Mouse (Mus musculus) liver, embryonic 14.5 days (tissue): Measurements from ENCODE around the gene Dnhd1. TPM values are rescaled to one million over a fixed set of nuclear protein-coding genes. Genes with fewer than 3 reads are reported as not detected.
A peak's percentile ranks its signal among the peaks of the same experiment; 100 is the strongest.
"Not testable (repeated sequence)": the region's sequence is repeated elsewhere in the genome, so short reads cannot be mapped to it uniquely, and the experiment has no call there.

Experiments
- ATAC-seq: fragments of 200-750 bp; cut with Nextera tagmentation; 2 replicates; pipeline ENCODE4 v1.8.0; 2017; ENCODE audit warnings: moderate number of reproducible peaks, mild to moderate bottlenecking, moderate library complexity; ENCODE audit not compliant: insufficient read depth
- DNase-seq, 3 experiments: peaks; one replicate each; pipeline ENCODE4 v3.0.0-alpha.2; 2012 to 2013; ENCODE audit warnings: low read depth in 3 of 3, low spot score in 3 of 3
- H3K27ac ChIP-seq: fragments of 300-500 bp; sonication (generic); 2 replicates; pipeline ENCODE4 v1.5.1; 2014; ENCODE audit warnings: moderate library complexity, mild to moderate bottlenecking, control low read depth, inconsistent platforms
- H3K27me3 ChIP-seq: fragments of 300-500 bp; sonication (generic); 2 replicates; pipeline ENCODE4 v1.6.1; 2014; ENCODE audit warnings: mild to moderate bottlenecking, low read length, moderate library complexity; ENCODE audit not compliant: control insufficient read depth, insufficient read depth
- H3K36me3 ChIP-seq: fragments of 300-500 bp; sonication (generic); replicated peaks from 2 replicates; pipeline ENCODE4 v1.6.1; 2014; ENCODE audit warnings: low read depth; ENCODE audit not compliant: control insufficient read depth, insufficient read depth
- H3K4me1 ChIP-seq, 2 experiments: fragments of 200-500 bp in 1 of 2; fragments of 300-500 bp in 1 of 2; sonication (generic) in 1 of 2; replicated peaks; 2 replicates each; pipeline ENCODE4 v1.6.1; 2012 to 2014; ENCODE audit warnings: antibody characterized with exemption in 1 of 2, inconsistent platforms in 1 of 2, low read length in 1 of 2; ENCODE audit not compliant: control insufficient read depth in 2 of 2, insufficient read depth in 2 of 2
- H3K4me2 ChIP-seq: fragments of 300-500 bp; sonication (generic); 2 replicates; pipeline ENCODE4 v1.6.1; 2014; ENCODE audit warnings: low read depth, mild to moderate bottlenecking, control low read depth, moderate library complexity
- H3K4me3 ChIP-seq, 2 experiments: fragments of 200-500 bp in 1 of 2; fragments of 300-500 bp in 1 of 2; sonication (generic) in 1 of 2; 2 replicates each; pipeline ENCODE4 v1.5.1; 2012 to 2014; ENCODE audit warnings: low read depth in 2 of 2, low read length in 2 of 2, mild to moderate bottlenecking in 2 of 2, control low read depth in 1 of 2, inconsistent platforms in 1 of 2, moderate library complexity in 1 of 2; ENCODE audit not compliant: insufficient read depth in 1 of 2
- H3K9ac ChIP-seq: fragments of 300-500 bp; sonication (generic); replicated peaks from 2 replicates; pipeline ENCODE4 v1.6.1; 2014; ENCODE audit warnings: mild to moderate bottlenecking, control low read depth, moderate library complexity
- H3K9me3 ChIP-seq: fragments of 300-500 bp; sonication (generic); 2 replicates; pipeline ENCODE4 v1.6.1; 2016; ENCODE audit warnings: low read length, mixed read lengths; ENCODE audit not compliant: control insufficient read depth
- CTCF ChIP-seq: IDR thresholded peaks from 2 replicates; pipeline ENCODE4 v1.5.1; 2016; ENCODE audit warnings: antibody characterized with exemption, low read depth, control low read depth
- EP300 ChIP-seq: IDR thresholded peaks from 2 replicates; pipeline ENCODE4 v1.6.1; 2016; ENCODE audit warnings: antibody characterized with exemption, low read depth
- WGBS: fragments of 180-500 bp; shearing (Covaris S2); extraction: QIAGEN DNeasy Blood & Tissue Kit; methylation state at CpG from one replicate; pipeline ENCODE4 v1.1.7; 2014; ENCODE audit not compliant: insufficient replicate concordance; 5-methylcytosine and 5-hydroxymethylcytosine counted together
- polyA plus RNA-seq, 2 experiments: library from polyadenylated mRNA; depleted of rRNA in 1 of 2; stranded (reverse) in 1 of 2; unstranded in 1 of 2; fragments of >200 nt; fragmentation: Nextera tagmentation in 1 of 2; extraction: Ambion mirVana in 1 of 2; gene quantifications; 2 replicates each; pipeline versions ENCODE4 v1.2.1 to v1.2.3; 2012 to 2014

Dnhd1 gene
- polyA plus RNA-seq, 2 experiments, result 0.11 to 0.57 TPM

DNA sequence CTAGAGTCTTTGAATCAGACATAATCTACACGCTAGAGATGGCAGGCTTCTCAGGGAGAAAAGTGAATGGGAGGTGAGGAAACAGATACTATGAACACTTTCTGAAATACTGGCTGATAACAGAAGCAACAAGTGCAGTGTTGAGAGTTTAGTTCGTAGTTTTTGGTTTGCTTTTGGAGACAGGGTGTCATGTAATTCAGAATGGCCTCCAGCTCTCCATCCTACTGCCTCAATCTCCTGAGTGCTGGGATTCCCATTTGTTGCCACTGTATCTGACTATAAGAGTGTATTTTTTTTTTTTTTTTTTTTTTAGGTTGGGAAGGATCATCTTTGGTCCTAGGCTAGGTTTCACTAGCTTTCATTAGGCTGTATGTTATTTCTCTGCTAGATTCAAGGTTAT lies 87.7 kb downstream of the Dnhd1 start:
- TF ChIP-seq EP300, result no peak
- no peak for TF ChIP-seq CTCF
- H3K27me3 ChIP-seq, result no peaks in the 10 kb centered on the region
- H3K27ac ChIP-seq, result peak overlapping the region; percentile 59
- H3K9me3 ChIP-seq, result no peaks in the 10 kb centered on the region
- H3K9ac ChIP-seq, result peak overlapping the region; percentile 50; the same call in 1 of the 2 replicates
- peak overlapping the region; percentile 6 to 83; a peak in 1 of 4 replicates for H3K4me3 ChIP-seq
- peaks cover 25 to 29% of the 10 kb centered on the region in 2 experiments for H3K4me1 ChIP-seq
- WGBS, result 22% methylated on average over 2 of the region's 2 CpGs
- DNase-seq, result no peak
- H3K4me2 ChIP-seq, result peak overlapping the region; percentile 81
- ATAC-seq, result no peak
- peaks cover 43% of the 10 kb centered on the region for H3K36me3 ChIP-seq

DNA sequence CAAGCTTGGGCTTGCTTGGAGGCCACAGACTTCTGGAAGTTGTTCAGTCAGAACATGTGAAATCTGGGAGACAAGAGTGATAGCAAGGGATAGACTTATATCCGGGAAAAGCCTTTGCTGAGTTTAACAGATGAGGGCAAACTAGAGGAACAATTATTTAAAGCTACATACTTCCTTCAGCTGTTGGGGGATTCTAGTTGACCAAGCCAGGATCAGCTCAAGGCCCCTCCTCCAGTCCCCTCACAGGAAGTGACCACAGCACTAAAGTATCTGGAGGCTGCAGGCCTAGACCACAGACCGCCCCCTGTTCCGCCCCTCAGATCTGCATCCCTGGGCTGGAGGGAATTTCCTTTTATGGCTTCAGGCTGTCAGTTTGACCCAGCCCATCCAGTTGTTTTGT lies 88.3 kb downstream of the Dnhd1 start:
- DNase-seq (no peak), ATAC-seq (no peak)
- 27% methylated on average over 3 of the region's 3 CpGs for WGBS
- peak overlapping the region; percentile 81 for H3K4me2 ChIP-seq
- no peaks in the 10 kb centered on the region for H3K9me3 ChIP-seq
- peaks cover 25 to 31% of the 10 kb centered on the region in 2 experiments for H3K4me1 ChIP-seq
- H3K27me3 ChIP-seq, result no peaks in the 10 kb centered on the region
- 0 out of 4 replicates have a peak overlapping the region, but pooled peaks have one; percentile 1 to 8 for H3K4me3 ChIP-seq
- H3K36me3 ChIP-seq, result peaks cover 38% of the 10 kb centered on the region
- peak overlapping the region; percentile 50 for H3K9ac ChIP-seq
- H3K27ac ChIP-seq, result peak overlapping the region; percentile 59
- TF ChIP-seq EP300 (no peak), CTCF (no peak)

- Histone ChIP-seq H3K27me3 (no peaks in the 10 kb centered on the region), H3K4me2 (no peak overlapping the region), H3K4me1 (peaks cover 32 to 34% of the 10 kb centered on the region in 2 experiments), H3K27ac (no peak overlapping the region), H3K9me3 (no peaks in the 10 kb centered on the region), H3K36me3 (peaks cover 30% of the 10 kb centered on the region), H3K4me3 (no peak overlapping the region), H3K9ac (no peak overlapping the region)
- DNase-seq (no peak), ATAC-seq (no peak)
- TF ChIP-seq EP300, result no peak
- no peak for TF ChIP-seq CTCF
- WGBS, result 80% methylated on average over 13 of the region's 13 CpGs
Measured at GRCm38 (mm10) chr7:105740089-105740795, 89.6 kb downstream of the Dnhd1 start.

- DNase-seq (no peak), ATAC-seq (no peak)
- WGBS, result 80% methylated on average over 6 of the region's 6 CpGs
- Histone ChIP-seq H3K36me3 (peaks cover 30% of the 10 kb centered on the region), H3K4me3 (no peak overlapping the region), H3K4me2 (no peak overlapping the region), H3K27me3 (no peaks in the 10 kb centered on the region), H3K9me3 (no peaks in the 10 kb centered on the region), H3K9ac (no peak overlapping the region), H3K27ac (no peak overlapping the region), H3K4me1 (peaks cover 31 to 32% of the 10 kb centered on the region in 2 experiments)
- TF ChIP-seq CTCF, result no peak
- no peak for TF ChIP-seq EP300
Measured at GRCm38 (mm10) chr7:105740851-105741250, 90.2 kb downstream of the Dnhd1 start.

DNA sequence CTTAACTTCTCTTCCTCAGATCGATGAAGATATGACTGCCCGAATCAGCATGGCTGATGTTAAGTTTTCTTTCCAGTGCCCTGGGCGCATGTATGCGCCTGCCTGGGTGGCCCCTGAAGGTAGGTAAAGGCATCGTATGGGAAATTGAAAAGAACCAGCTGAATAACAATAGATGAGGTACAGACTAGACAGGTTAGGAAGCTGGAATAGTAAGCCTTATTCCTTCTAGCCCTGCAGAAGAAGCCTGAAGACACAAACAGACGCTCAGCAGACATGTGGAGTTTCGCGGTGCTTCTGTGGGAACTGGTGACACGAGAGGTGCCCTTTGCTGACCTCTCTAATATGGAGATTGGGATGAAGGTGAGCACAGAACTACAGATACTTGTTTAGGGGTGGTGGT lies 91.4 kb downstream of the Dnhd1 start:
- H3K36me3 ChIP-seq, result peaks cover 35% of the 10 kb centered on the region
- TF ChIP-seq CTCF, result no peak
- no peak for TF ChIP-seq EP300
- no peak overlapping the region for H3K4me2 ChIP-seq
- H3K9me3 ChIP-seq, result no peaks in the 10 kb centered on the region
- ATAC-seq, result no peak
- H3K27me3 ChIP-seq, result no peaks in the 10 kb centered on the region
- no peak overlapping the region for H3K9ac ChIP-seq
- no peak for DNase-seq
- H3K4me3 ChIP-seq, result no peak overlapping the region
- WGBS, result 84% methylated on average over 9 of the region's 9 CpGs
- no peak overlapping the region for H3K27ac ChIP-seq
- peaks cover 31 to 32% of the 10 kb centered on the region in 2 experiments for H3K4me1 ChIP-seq

DNA sequence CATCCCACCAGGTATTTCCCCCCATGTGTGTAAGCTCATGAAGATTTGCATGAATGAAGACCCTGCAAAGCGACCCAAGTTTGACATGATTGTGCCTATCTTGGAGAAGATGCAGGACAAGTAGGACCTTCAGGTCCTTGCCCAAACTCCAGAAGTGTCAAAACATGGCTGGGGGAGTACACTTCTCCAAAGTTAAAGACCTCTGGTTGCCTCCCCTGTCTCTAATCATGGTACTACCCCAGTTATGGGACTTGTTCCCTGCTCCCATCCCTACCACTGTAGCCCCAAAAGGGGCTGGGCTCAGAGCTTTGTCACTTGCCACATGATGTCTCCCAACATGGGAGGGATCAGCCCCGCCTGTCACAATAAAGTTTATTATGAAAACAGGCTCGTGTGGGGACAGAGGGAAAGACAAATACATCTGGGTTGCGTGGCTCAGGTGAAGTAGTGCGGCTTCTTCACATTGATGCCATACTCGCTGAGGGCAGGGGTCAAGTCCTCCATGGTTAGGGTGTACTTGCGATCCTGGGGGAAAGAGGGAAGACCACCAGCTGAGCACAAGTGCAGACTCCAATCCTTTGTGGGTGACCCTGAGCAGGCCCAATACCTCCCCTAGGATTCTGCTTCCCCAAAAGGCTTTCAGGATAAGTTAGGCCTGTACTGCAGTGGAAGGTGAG lies 92.0 kb downstream of the Dnhd1 start:
- H3K27ac ChIP-seq, ATAC-seq, DNase-seq, H3K9ac ChIP-seq, H3K27me3 ChIP-seq, H3K9me3 ChIP-seq: not testable (repeated sequence)
- Histone ChIP-seq H3K4me2 (peak overlapping the region; percentile 80), H3K4me1 (peaks cover 27 to 31% of the 10 kb centered on the region in 2 experiments), H3K36me3 (peaks cover 35% of the 10 kb centered on the region), H3K4me3 (peak overlapping the region; percentile 84 to 99; a peak in 2 of 4 replicates)
- 72% methylated on average over 7 of the region's 7 CpGs for WGBS

DNA sequence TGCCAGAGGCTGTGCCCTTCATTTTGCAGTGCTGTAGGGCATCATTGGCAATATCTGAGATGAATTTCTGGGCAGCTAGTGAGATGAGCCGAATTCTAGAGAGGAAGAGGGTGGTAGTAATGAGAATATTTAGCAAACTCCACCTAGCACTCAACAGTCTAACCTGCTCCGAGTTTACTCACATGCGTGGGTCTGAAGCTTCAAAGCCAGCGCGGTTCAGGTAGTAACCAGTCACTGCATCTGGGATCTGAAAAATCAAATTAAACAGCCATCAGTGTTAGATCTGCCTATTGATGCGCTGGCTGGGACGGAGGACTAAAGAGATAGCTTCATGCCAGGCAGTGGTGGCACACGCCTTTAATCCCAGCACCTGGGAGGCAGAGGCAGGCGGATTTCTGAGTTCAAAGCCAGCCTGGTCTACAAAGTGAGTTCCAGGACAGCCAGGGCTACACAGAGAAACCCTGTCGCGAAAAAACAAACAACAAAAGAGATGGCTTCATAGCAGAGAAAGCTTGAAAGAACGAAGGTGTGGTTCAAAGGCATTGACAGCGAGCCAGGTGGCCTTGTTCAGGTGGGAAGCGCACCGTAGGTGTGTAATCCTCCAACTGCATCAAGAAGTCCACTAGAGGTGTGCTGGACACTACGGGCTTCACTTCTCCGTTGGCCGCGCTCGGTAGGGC lies 92.8 kb downstream of the Dnhd1 start:
- Histone ChIP-seq H3K9ac (peak overlapping the region; percentile 96), H3K27ac (peak overlapping the region; percentile 91; the same call in 1 of the 2 replicates), H3K36me3 (peaks cover 35% of the 10 kb centered on the region), H3K4me1 (peaks cover 22 to 24% of the 10 kb centered on the region in 2 experiments), H3K4me3 (peak overlapping the region; percentile 84 to 99), H3K4me2 (peak overlapping the region; percentile 80)
- not testable (repeated sequence) for ATAC-seq, DNase-seq, H3K27me3 ChIP-seq, H3K9me3 ChIP-seq
- WGBS, result 25% methylated on average over 20 of the region's 20 CpGs
